Mouse (Mus musculus): Measurements from ENCODE around the gene Ccdc150. TPM values are rescaled to one million over a fixed set of nuclear protein-coding genes. Genes with fewer than 3 reads are reported as not detected.

The Ccdc150 gene
- polyA plus RNA-seq, 1 experiment, result 0.02 TPM

GRCm38 (mm10) chr1:54377506-54378051, 127.1 kb downstream of the Ccdc150 start:
- Histone ChIP-seq H3K79me2 (ENCODE audit: control insufficient read depth, insufficient read depth) (no peaks in the 10 kb centered on the region), H3K27me3 (ENCODE audit: control insufficient read depth, insufficient read depth, insufficient read length) (no peaks in the 10 kb centered on the region), H3ac (ENCODE audit: control insufficient read depth, insufficient read length) (no peak overlapping the region), H3K4me3 (no peak overlapping the region), H3K4me2 (ENCODE audit: low read depth) (no peak overlapping the region), H3K36me3 (ENCODE audit: control insufficient read depth, insufficient read depth) (no peaks in the 10 kb centered on the region)
- TF ChIP-seq E2F4 (IDR thresholded peaks at IDR 0.05; ENCODE audit: insufficient read depth) (no peak), TCF3 (IDR thresholded peaks at IDR 0.05; ENCODE audit: insufficient read length, low read depth) (no peak), CEBPB (IDR thresholded peaks at IDR 0.05; ENCODE audit: insufficient read depth, poor library complexity, severe bottlenecking) (no peak), MAX (IDR thresholded peaks at IDR 0.05; ENCODE audit: low read depth) (no peak), MYOD1 (IDR thresholded peaks at IDR 0.05; ENCODE audit: control insufficient read depth in 1 of 3, insufficient read length in 2 of 3, low read depth in 2 of 3) (no peak), MYOG (IDR thresholded peaks at IDR 0.05; ENCODE audit: control insufficient read depth in 1 of 3, insufficient read depth in 1 of 3, insufficient read length in 2 of 3, low read depth in 2 of 3) (no peak), POLR2A (IDR thresholded peaks at IDR 0.05; ENCODE audit: insufficient read length, low read depth) (no peak), SRF (IDR thresholded peaks at IDR 0.05; ENCODE audit: control insufficient read depth, insufficient read length, low read depth) (no peak), POLR2AphosphoS2 (IDR thresholded peaks at IDR 0.05; ENCODE audit: insufficient read length, low read depth) (no peak), USF1 (IDR thresholded peaks at IDR 0.05; ENCODE audit: low read depth) (no peak), REST (IDR thresholded peaks at IDR 0.05; ENCODE audit: insufficient read depth, insufficient read length) (no peak), TCF12 (IDR thresholded peaks at IDR 0.05; ENCODE audit: insufficient read depth, poor library complexity, severe bottlenecking) (no peak)

GRCm38 (mm10) chr1:54380978-54381914, 130.8 kb downstream of the Ccdc150 start:
- H3K36me3 ChIP-seq (ENCODE audit: control insufficient read depth, insufficient read depth), result no peaks in the 10 kb centered on the region
- no peak overlapping the region for H3K4me3 ChIP-seq
- no peak overlapping the region for H3K4me2 ChIP-seq (ENCODE audit: low read depth)
- no peaks in the 10 kb centered on the region for H3K27me3 ChIP-seq (ENCODE audit: control insufficient read depth, insufficient read depth, insufficient read length)
- no peak overlapping the region for H3ac ChIP-seq (ENCODE audit: control insufficient read depth, insufficient read length)
- TF ChIP-seq MYOG (IDR thresholded peaks at IDR 0.05; ENCODE audit: control insufficient read depth in 1 of 3, insufficient read depth in 1 of 3, insufficient read length in 2 of 3, low read depth in 2 of 3), result no peak
- TF ChIP-seq REST (IDR thresholded peaks at IDR 0.05; ENCODE audit: insufficient read depth, insufficient read length), result no peak
- TF ChIP-seq USF1 (IDR thresholded peaks at IDR 0.05; ENCODE audit: low read depth), result no peak
- no peak for TF ChIP-seq MYOD1 (IDR thresholded peaks at IDR 0.05; ENCODE audit: control insufficient read depth in 1 of 3, insufficient read length in 2 of 3, low read depth in 2 of 3)
- no peak for TF ChIP-seq TCF12 (IDR thresholded peaks at IDR 0.05; ENCODE audit: insufficient read depth, poor library complexity, severe bottlenecking)
- TF ChIP-seq MAX (IDR thresholded peaks at IDR 0.05; ENCODE audit: low read depth), result no peak
- no peak for TF ChIP-seq CEBPB (IDR thresholded peaks at IDR 0.05; ENCODE audit: insufficient read depth, poor library complexity, severe bottlenecking)
- TF ChIP-seq E2F4 (IDR thresholded peaks at IDR 0.05; ENCODE audit: insufficient read depth), result no peak
- TF ChIP-seq SRF (IDR thresholded peaks at IDR 0.05; ENCODE audit: control insufficient read depth, insufficient read length, low read depth), result no peak
- no peak for TF ChIP-seq POLR2A (IDR thresholded peaks at IDR 0.05; ENCODE audit: insufficient read length, low read depth)
- TF ChIP-seq POLR2AphosphoS2 (IDR thresholded peaks at IDR 0.05; ENCODE audit: insufficient read length, low read depth), result no peak
- no peak for TF ChIP-seq TCF3 (IDR thresholded peaks at IDR 0.05; ENCODE audit: insufficient read length, low read depth)
- H3K79me2 ChIP-seq (ENCODE audit: control insufficient read depth, insufficient read depth), result no peaks in the 10 kb centered on the region

- no peak overlapping the region for H3ac ChIP-seq (ENCODE audit: control insufficient read depth, insufficient read length)
Measured at GRCm38 (mm10) chr1:54384221-54384620, 133.7 kb downstream of the Ccdc150 start.

GRCm38 (mm10) chr1:54402736-54403135, 152.3 kb downstream of the Ccdc150 start:
- Histone ChIP-seq H3K79me2 (ENCODE audit: control insufficient read depth, insufficient read depth) (no peaks in the 10 kb centered on the region), H3ac (ENCODE audit: control insufficient read depth, insufficient read length) (no peak overlapping the region), H3K4me3 (no peak overlapping the region), H3K27me3 (ENCODE audit: control insufficient read depth, insufficient read depth, insufficient read length) (no peaks in the 10 kb centered on the region), H3K4me2 (ENCODE audit: low read depth) (no peak overlapping the region), H3K36me3 (ENCODE audit: control insufficient read depth, insufficient read depth) (peaks cover 54% of the 10 kb centered on the region)
- no peak for TF ChIP-seq MYOD1 (IDR thresholded peaks at IDR 0.05; ENCODE audit: control insufficient read depth in 1 of 3, insufficient read length in 2 of 3, low read depth in 2 of 3)
- no peak for TF ChIP-seq TCF12 (IDR thresholded peaks at IDR 0.05; ENCODE audit: insufficient read depth, poor library complexity, severe bottlenecking)
- no peak for TF ChIP-seq TCF3 (IDR thresholded peaks at IDR 0.05; ENCODE audit: insufficient read length, low read depth)
- TF ChIP-seq CEBPB (IDR thresholded peaks at IDR 0.05; ENCODE audit: insufficient read depth, poor library complexity, severe bottlenecking), result no peak
- TF ChIP-seq POLR2A (IDR thresholded peaks at IDR 0.05; ENCODE audit: insufficient read length, low read depth), result no peak
- no peak for TF ChIP-seq E2F4 (IDR thresholded peaks at IDR 0.05; ENCODE audit: insufficient read depth)
- no peak for TF ChIP-seq MYOG (IDR thresholded peaks at IDR 0.05; ENCODE audit: control insufficient read depth in 1 of 3, insufficient read depth in 1 of 3, insufficient read length in 2 of 3, low read depth in 2 of 3)
- TF ChIP-seq SRF (IDR thresholded peaks at IDR 0.05; ENCODE audit: control insufficient read depth, insufficient read length, low read depth), result no peak
- no peak for TF ChIP-seq POLR2AphosphoS2 (IDR thresholded peaks at IDR 0.05; ENCODE audit: insufficient read length, low read depth)
- TF ChIP-seq MAX (IDR thresholded peaks at IDR 0.05; ENCODE audit: low read depth), result no peak
- no peak for TF ChIP-seq REST (IDR thresholded peaks at IDR 0.05; ENCODE audit: insufficient read depth, insufficient read length)

More at GRCm38 (mm10) chr1:54384221-54384620, 133.7 kb downstream of the Ccdc150 start:
- H3K4me2 ChIP-seq (ENCODE audit: low read depth), result no peak overlapping the region
- H3K4me3 ChIP-seq, result no peak overlapping the region
- TF ChIP-seq CEBPB (IDR thresholded peaks at IDR 0.05; ENCODE audit: insufficient read depth, poor library complexity, severe bottlenecking), result no peak
- TF ChIP-seq TCF3 (IDR thresholded peaks at IDR 0.05; ENCODE audit: insufficient read length, low read depth), result no peak
- no peak for TF ChIP-seq POLR2A (IDR thresholded peaks at IDR 0.05; ENCODE audit: insufficient read length, low read depth)
- no peak for TF ChIP-seq MYOG (IDR thresholded peaks at IDR 0.05; ENCODE audit: control insufficient read depth in 1 of 3, insufficient read depth in 1 of 3, insufficient read length in 2 of 3, low read depth in 2 of 3)
- TF ChIP-seq POLR2AphosphoS2 (IDR thresholded peaks at IDR 0.05; ENCODE audit: insufficient read length, low read depth), result no peak
- TF ChIP-seq MYOD1 (IDR thresholded peaks at IDR 0.05; ENCODE audit: control insufficient read depth in 1 of 3, insufficient read length in 2 of 3, low read depth in 2 of 3), result no peak
- no peak for TF ChIP-seq E2F4 (IDR thresholded peaks at IDR 0.05; ENCODE audit: insufficient read depth)
- TF ChIP-seq REST (IDR thresholded peaks at IDR 0.05; ENCODE audit: insufficient read depth, insufficient read length), result no peak
- TF ChIP-seq USF1 (IDR thresholded peaks at IDR 0.05; ENCODE audit: low read depth), result no peak
- TF ChIP-seq TCF12 (IDR thresholded peaks at IDR 0.05; ENCODE audit: insufficient read depth, poor library complexity, severe bottlenecking), result no peak
- no peaks in the 10 kb centered on the region for H3K27me3 ChIP-seq (ENCODE audit: control insufficient read depth, insufficient read depth, insufficient read length)
- H3K36me3 ChIP-seq (ENCODE audit: control insufficient read depth, insufficient read depth), result no peaks in the 10 kb centered on the region
- H3K79me2 ChIP-seq (ENCODE audit: control insufficient read depth, insufficient read depth), result no peaks in the 10 kb centered on the region

Other genes starting within 250 kb of the Ccdc150 start
- gene Hecw2, start 55.5 kb upstream of the Ccdc150 start, polyA plus RNA-seq (2012; fragmentation: generic; extraction: Trizol), result 4.6 TPM
- 6.0 TPM for gene Gtf3c3, start 188.3 kb downstream of the Ccdc150 start, polyA plus RNA-seq (2012; fragmentation: generic; extraction: Trizol)

Measured in myocyte (in vitro differentiated cells).